Comparison of ENCODE assay signal across 23 mouse cellular contexts in the genomic region with DNA sequence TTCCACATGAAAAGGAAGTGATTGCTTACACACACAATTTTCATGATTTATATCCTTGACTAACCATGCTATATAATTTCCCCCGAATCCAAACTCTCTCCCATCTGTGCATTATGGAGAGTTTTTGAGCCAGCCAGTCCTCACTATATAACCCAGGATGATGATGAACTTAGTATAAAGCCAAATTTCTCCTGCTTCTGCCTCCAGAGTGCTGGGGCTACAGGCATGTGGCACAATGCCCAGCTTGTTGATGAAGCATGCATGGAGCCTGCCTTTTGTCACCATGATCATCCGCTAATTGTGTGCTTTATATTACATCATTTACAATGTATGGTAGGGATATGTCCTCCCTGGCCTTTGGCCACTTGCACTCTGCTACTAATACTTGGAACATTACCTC.
DNase-seq lines count a peak whose midpoint lies in the region; ATAC-seq and TF ChIP-seq lines count a peak whose summit lies in the region.
"Had no signal": no experiment of that assay in that cellular context is flagged by ENCODE, and none has a peak within 500 bp of the region (broad histone marks: within the 10 kb centered on the region; RNA-seq: fewer than 3 reads in every experiment).

No protein-coding gene starts in this region.

- H3K27ac ChIP-seq in forebrain, embryonic 14.5 days (ENCODE audit: low read depth, low read length): no peak overlapping the region
- no peak overlapping the region for H3K27ac ChIP-seq in forebrain, embryonic 13.5 days
- no peak overlapping the region for H3K27ac ChIP-seq in kidney, postnatal 0 days
- H3K27ac ChIP-seq in stomach, embryonic 15.5 days: no peak overlapping the region
- no peak overlapping the region for H3K27ac ChIP-seq in stomach, postnatal 0 days (replicated peaks)
- H3K27ac ChIP-seq: embryonic facial prominence, embryonic 13.5 days; hindbrain, embryonic 14.5 days had no signal

- H3K36me3 ChIP-seq in forebrain, embryonic 14.5 days (ENCODE audit: control insufficient read depth, insufficient read depth, low read length): no peaks in the 10 kb centered on the region
- no peaks in the 10 kb centered on the region for H3K36me3 ChIP-seq in forebrain, embryonic 13.5 days (ENCODE audit: poor library complexity, severe bottlenecking)
- no peaks in the 10 kb centered on the region for H3K36me3 ChIP-seq in kidney, postnatal 0 days (ENCODE audit: insufficient read depth, low read length)
- no peaks in the 10 kb centered on the region for H3K36me3 ChIP-seq in stomach, embryonic 15.5 days
- no peaks in the 10 kb centered on the region for H3K36me3 ChIP-seq in stomach, postnatal 0 days (ENCODE audit: control insufficient read depth, insufficient read depth, low read length)
- H3K36me3 ChIP-seq: embryonic facial prominence, embryonic 13.5 days; G1E had no signal

- TF ChIP-seq EP300 in stomach, postnatal 0 days (optimal IDR thresholded peaks at IDR 0.05): no peak

- no peaks in the 10 kb centered on the region for H3K4me1 ChIP-seq in forebrain, embryonic 14.5 days (ENCODE audit: control insufficient read depth, insufficient read depth, low read length)
- peaks cover 4% of the 10 kb centered on the region; the same call in 1 of the 2 replicates for H3K4me1 ChIP-seq in forebrain, embryonic 13.5 days
- no peaks in the 10 kb centered on the region for H3K4me1 ChIP-seq in kidney, postnatal 0 days (replicated peaks; ENCODE audit: insufficient read depth, low read length)
- H3K4me1 ChIP-seq in stomach, embryonic 15.5 days: no peaks in the 10 kb centered on the region
- H3K4me1 ChIP-seq in stomach, postnatal 0 days (replicated peaks; ENCODE audit: control insufficient read depth, insufficient read depth): no peaks in the 10 kb centered on the region
- H3K4me1 ChIP-seq: embryonic facial prominence, embryonic 13.5 days had no signal

- no peak for ATAC-seq in forebrain, embryonic 14.5 days
- no peak for ATAC-seq in forebrain, embryonic 13.5 days
- ATAC-seq in kidney, postnatal 0 days (replicated peaks; ENCODE audit: low FRiP score, low read depth): no peak
- peak; percentile 18; the same call in 1 of the 2 replicates for ATAC-seq in stomach, embryonic 15.5 days (ENCODE audit: insufficient read depth, low FRiP score, low read depth)
- ATAC-seq in stomach, postnatal 0 days (ENCODE audit: low FRiP score, low TSS enrichment): no peak
- ATAC-seq: forebrain, embryonic 16.5 days; intestine, postnatal 0 days; Patski had no signal

- H3K4me2 ChIP-seq in forebrain, embryonic 14.5 days (ENCODE audit: low read length): no peak overlapping the region
- H3K4me2 ChIP-seq in forebrain, embryonic 13.5 days: no peak overlapping the region
- H3K4me2 ChIP-seq in kidney, postnatal 0 days (ENCODE audit: low read length): no peak overlapping the region
- no peak overlapping the region for H3K4me2 ChIP-seq in stomach, embryonic 15.5 days
- no peak overlapping the region for H3K4me2 ChIP-seq in stomach, postnatal 0 days (replicated peaks; ENCODE audit: low read depth)
- H3K4me2 ChIP-seq: embryonic facial prominence, embryonic 13.5 days; heart, embryonic 11.5 days; hindbrain, embryonic 14.5 days had no signal

- peak; percentile 23 for DNase-seq in forebrain, embryonic 14.5 days (ENCODE audit: low spot score)
- DNase-seq in kidney, postnatal 0 days (ENCODE audit: low spot score): peak; percentile 16
- DNase-seq in kidney, postnatal 14 days: no peak
- no peak for DNase-seq in stomach, postnatal 0 days (ENCODE audit: low spot score)
- DNase-seq: adrenal gland, postnatal 10 days; adrenal gland, postnatal 36 days; B cell, adult 2 months; cerebellum, adult 11 months; cerebellum, adult 2 months; cerebellum, adult 9-11 months; cerebellum, postnatal 25 days; gastrocnemius, postnatal 10 days; gastrocnemius, postnatal 36 days had no signal

- TF ChIP-seq CTCF in kidney, postnatal 0 days (IDR thresholded peaks at IDR 0.05; ENCODE audit: low read depth): no peak
- TF ChIP-seq CTCF in stomach, postnatal 0 days (IDR thresholded peaks at IDR 0.05; ENCODE audit: low read depth): no peak

- H3K9ac ChIP-seq in forebrain, embryonic 14.5 days (ENCODE audit: low read length): no peak overlapping the region
- no peak overlapping the region for H3K9ac ChIP-seq in forebrain, embryonic 13.5 days
- H3K9ac ChIP-seq in kidney, postnatal 0 days (ENCODE audit: low read depth, low read length): no peak overlapping the region
- H3K9ac ChIP-seq in stomach, embryonic 15.5 days: no peak overlapping the region
- no peak overlapping the region for H3K9ac ChIP-seq in stomach, postnatal 0 days (ENCODE audit: low read length)
- H3K9ac ChIP-seq: embryonic facial prominence, embryonic 13.5 days; hindbrain, embryonic 14.5 days had no signal

- H3K9me3 ChIP-seq in forebrain, embryonic 14.5 days (replicated peaks; ENCODE audit: control insufficient read depth, low read length): no peaks in the 10 kb centered on the region
- H3K9me3 ChIP-seq in forebrain, embryonic 13.5 days (replicated peaks): no peaks in the 10 kb centered on the region
- H3K9me3 ChIP-seq in kidney, postnatal 0 days (replicated peaks; ENCODE audit: low read length): no peaks in the 10 kb centered on the region
- no peaks in the 10 kb centered on the region for H3K9me3 ChIP-seq in stomach, embryonic 15.5 days
- H3K9me3 ChIP-seq in stomach, postnatal 0 days (ENCODE audit: control insufficient read depth, low read length): no peaks in the 10 kb centered on the region
- H3K9me3 ChIP-seq: embryonic facial prominence, embryonic 13.5 days had no signal

- no peak overlapping the region for H3K4me3 ChIP-seq in forebrain, embryonic 14.5 days (ENCODE audit: low read depth, low read length)
- H3K4me3 ChIP-seq in forebrain, embryonic 13.5 days: no peak overlapping the region
- no peak overlapping the region for H3K4me3 ChIP-seq in kidney, postnatal 0 days (replicated peaks; ENCODE audit: low read depth, low read length)
- no peak overlapping the region for H3K4me3 ChIP-seq in stomach, embryonic 15.5 days (replicated peaks)
- no peak overlapping the region for H3K4me3 ChIP-seq in stomach, postnatal 0 days (ENCODE audit: low read depth, low read length)
- H3K4me3 ChIP-seq: embryonic facial prominence, embryonic 13.5 days had no signal

- no peaks in the 10 kb centered on the region for H3K27me3 ChIP-seq in forebrain, embryonic 14.5 days (replicated peaks; ENCODE audit: control insufficient read depth, insufficient read depth, low read length)
- no peaks in the 10 kb centered on the region for H3K27me3 ChIP-seq in forebrain, embryonic 13.5 days
- H3K27me3 ChIP-seq in kidney, postnatal 0 days (ENCODE audit: insufficient read depth, low read length): no peaks in the 10 kb centered on the region
- H3K27me3 ChIP-seq in stomach, embryonic 15.5 days (replicated peaks): no peaks in the 10 kb centered on the region
- no peaks in the 10 kb centered on the region for H3K27me3 ChIP-seq in stomach, postnatal 0 days (ENCODE audit: control insufficient read depth, insufficient read depth, low read length)
- H3K27me3 ChIP-seq: CH12.LX; embryonic facial prominence, embryonic 13.5 days; Patski had no signal

- 74% methylated on average over 2 of the region's 2 CpGs for WGBS in forebrain, embryonic 14.5 days
- 78% methylated on average over 2 of the region's 2 CpGs for WGBS in forebrain, embryonic 13.5 days
- 43% methylated on average over 2 of the region's 2 CpGs for WGBS in kidney, postnatal 0 days
- 55% methylated on average over 2 of the region's 2 CpGs for WGBS in stomach, embryonic 15.5 days
- 56% methylated on average over 2 of the region's 2 CpGs for WGBS in stomach, postnatal 0 days

Comparison
In these comparisons a context has a peak if more than half of its experiments do, and no peak if none do; other contexts are left out.
1. DNase-seq: peak in forebrain, embryonic 14.5 days (single experiment) and kidney, postnatal 0 days (single experiment); none in kidney, postnatal 14 days (single experiment) and stomach, postnatal 0 days (single experiment).